Mouse (Mus musculus): Measurements from ENCODE around the gene Srpk3.

GRCm38 (mm10) chrX:73730908-73731307 is 43.3 kb upstream of the Srpk3 start:
- TF ChIP-seq CTCF (IDR thresholded peaks at IDR 0.05; ENCODE audit: insufficient read depth, low read length) (no peak), POLR2A (IDR thresholded peaks at IDR 0.05; ENCODE audit: borderline replicate concordance, extremely low read depth, low read depth, low read length) (no peak)
